Mouse (Mus musculus) heart, postnatal 10 days (tissue): Measurements from ENCODE around the gene Ugt2b38. TPM values are rescaled to one million over a fixed set of nuclear protein-coding genes. Genes with fewer than 3 reads are reported as not detected.
A peak's percentile ranks its signal among the peaks of the same experiment; 100 is the strongest.
"Not testable (repeated sequence)": the region's sequence is repeated elsewhere in the genome, so short reads cannot be mapped to it uniquely, and the experiment has no call there.

Experiments used
- DNase-seq, 2 experiments: peaks; one replicate each; pipeline ENCODE4 v3.0.0; 2021
- intact Hi-C: fragments of 180-260 bp; cut with DNase I; formaldehyde crosslinking; loops from one replicate; pipeline ENCODE4 v1.15.1; 2025
- total RNA-seq, 2 experiments: library from RNA; stranded (reverse); gene quantifications; 2 replicates each; pipeline ENCODE4 v1.2.3; 2021

Gene Ugt2b38
- not detected for total RNA-seq

DNA sequence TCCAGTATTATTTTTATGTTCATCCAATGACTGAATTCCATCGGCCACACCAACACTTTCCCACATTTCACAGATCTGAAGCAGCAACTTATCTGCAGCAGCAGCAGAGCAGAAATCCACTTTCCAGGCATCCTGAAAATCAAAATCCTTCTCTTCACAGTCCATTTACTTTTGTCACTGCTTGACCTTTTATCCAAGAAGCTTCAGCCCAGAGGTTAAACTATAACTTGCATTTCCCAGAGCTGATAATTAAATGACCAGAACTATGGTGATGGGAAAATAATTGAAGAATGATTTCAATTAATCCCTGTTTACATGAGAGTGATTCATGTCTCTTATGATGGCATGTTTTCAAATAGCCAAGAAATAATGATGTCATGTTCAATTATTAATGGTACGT is at the start of gene Ugt2b38:
Gene Ugt2b38, minus strand, starts transcription at position 163 of the 400 bp plus-strand sequence.
- DNase-seq, intact Hi-C loops: not testable (repeated sequence)

- DNase-seq, result no peak
Measured at GRCm38 (mm10) chr5:87458810-87459209, 34.8 kb upstream of the Ugt2b38 start.

GRCm38 (mm10) chr5:87457701-87458100 is 33.7 kb upstream of the Ugt2b38 start:
- DNase-seq, result no peak
- intact Hi-C loops, result no loop called here

More at GRCm38 (mm10) chr5:87458810-87459209, 34.8 kb upstream of the Ugt2b38 start:
- intact Hi-C loops, result no loop called here

- DNase-seq, result no peak
Measured at GRCm38 (mm10) chr5:87456216-87456850, 32.3 kb upstream of the Ugt2b38 start.

DNA sequence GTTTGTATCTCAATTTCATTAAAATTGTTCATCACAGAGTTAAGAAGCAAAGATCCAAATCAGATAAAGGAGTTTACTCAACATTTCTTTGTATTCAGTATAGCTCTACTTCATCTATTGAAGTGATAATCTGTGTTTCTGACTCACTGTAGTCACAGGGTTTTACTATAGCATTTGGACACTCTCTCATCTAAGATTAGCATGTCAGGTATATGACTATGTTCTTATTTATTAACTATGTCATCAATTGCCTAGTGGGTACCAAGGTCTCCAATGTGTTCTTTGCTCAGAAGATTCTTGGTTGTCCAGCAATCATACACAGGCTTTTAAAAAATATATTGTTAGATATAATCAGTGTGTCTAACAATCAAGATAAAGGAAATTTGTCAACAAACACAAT is 31.5 kb upstream of the Ugt2b38 start:
- DNase-seq, result no peak
- intact Hi-C loops, result no loop called here

More at GRCm38 (mm10) chr5:87456216-87456850, 32.3 kb upstream of the Ugt2b38 start:
- intact Hi-C loops, result no loop called here

- intact Hi-C loops, DNase-seq: not testable (repeated sequence)
Measured at GRCm38 (mm10) chr5:87452514-87452913, 28.5 kb upstream of the Ugt2b38 start.

GRCm38 (mm10) chr5:87436264-87436663 is 12.3 kb upstream of the Ugt2b38 start:
- DNase-seq, result peak in 1 of 2 experiments; percentile 0
- intact Hi-C loops, result no loop called here

DNA sequence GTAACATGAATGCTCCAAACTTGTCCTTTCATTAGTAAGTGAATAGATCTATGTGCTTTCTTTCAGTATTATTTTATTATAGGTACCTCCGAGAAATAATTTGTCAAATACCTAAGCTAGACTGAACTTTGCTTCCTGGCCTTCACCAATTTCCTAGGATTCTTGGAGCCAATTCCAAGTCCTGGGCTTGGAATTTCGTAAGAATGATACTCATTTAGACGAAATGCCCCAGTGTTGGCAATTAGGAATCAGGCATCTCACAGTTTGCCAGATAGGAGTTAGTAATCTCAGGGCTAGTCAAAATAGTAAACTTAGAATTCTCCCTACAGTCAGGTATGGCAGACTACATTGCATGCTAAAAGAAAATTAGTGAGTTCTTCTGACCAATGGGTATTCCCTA is 1.7 kb upstream of the Ugt2b38 start:
- intact Hi-C loops, result no loop called here
- no peak for DNase-seq

- no peak for DNase-seq
- intact Hi-C loops, result no loop called here
Measured at GRCm38 (mm10) chr5:87396968-87397367, 27.0 kb downstream of the Ugt2b38 start.

- no peak for DNase-seq
- intact Hi-C loops, result no loop called here
Measured at GRCm38 (mm10) chr5:87390818-87391217, 33.2 kb downstream of the Ugt2b38 start.

DNA sequence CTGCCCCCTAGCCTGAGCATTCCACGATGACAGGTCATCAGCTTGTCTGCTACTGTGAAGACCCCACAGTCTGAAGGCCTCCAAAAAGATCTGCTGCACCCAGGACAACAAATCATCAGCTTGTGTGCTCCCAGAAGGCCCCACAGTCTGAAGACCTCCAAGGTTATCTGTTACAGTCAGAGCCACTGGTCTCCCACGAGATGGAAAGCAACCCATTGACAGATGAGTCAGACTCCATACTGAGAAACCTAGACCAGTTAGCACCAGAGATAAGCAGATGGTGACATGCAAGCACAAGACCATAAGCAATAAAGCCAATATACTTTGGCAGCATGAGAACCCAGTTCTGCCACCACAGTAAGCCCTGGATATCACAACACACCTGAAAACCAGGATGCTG is 43.8 kb downstream of the Ugt2b38 start:
- intact Hi-C loops, result no loop called here
- DNase-seq, result no peak

DNA sequence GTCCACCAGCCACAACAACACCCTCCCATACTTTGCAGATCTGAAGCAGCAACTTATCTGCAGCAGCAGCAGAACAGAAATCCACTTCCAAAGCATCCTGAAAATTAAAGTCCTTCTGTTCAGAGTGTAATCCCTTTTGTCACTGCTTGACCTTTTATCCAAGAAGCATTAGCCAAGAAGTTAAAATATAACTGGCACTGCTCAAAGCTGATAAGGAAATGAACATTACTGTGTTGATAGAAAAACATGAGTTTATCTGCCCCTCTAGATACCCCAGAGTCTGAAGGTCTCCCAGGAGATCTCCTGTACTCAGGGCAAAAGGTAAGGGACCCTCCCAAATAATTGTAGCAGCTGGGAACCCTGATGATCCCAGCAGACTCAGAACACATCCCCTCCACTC is 44.2 kb downstream of the Ugt2b38 start:
- intact Hi-C loops, result no loop called here
- DNase-seq, result no peak

DNA sequence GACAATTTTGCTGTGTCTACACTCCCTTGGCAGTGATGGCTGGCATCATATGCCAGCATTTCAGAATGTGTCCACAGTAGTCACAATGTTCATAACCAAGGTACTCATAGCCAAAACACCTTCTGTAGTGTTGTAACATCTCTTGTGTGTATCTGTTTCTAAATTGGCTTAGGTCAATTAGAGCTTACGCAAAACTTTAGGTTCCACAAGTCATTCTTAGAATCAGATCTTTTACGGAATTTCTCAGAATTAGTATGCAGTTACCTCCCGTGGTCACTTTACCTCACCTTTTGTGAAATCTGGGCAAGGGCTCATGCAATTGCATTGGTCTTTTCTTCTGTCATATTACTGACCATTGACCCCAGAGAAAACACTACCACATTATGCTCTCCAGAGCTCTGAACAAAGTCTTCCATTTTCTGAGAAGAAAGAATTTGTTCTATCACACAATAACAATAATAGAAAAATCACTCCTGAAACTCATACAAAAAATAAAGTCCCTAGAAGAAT is 48.1 kb downstream of the Ugt2b38 start:
- intact Hi-C loops, result no loop called here

DNA sequence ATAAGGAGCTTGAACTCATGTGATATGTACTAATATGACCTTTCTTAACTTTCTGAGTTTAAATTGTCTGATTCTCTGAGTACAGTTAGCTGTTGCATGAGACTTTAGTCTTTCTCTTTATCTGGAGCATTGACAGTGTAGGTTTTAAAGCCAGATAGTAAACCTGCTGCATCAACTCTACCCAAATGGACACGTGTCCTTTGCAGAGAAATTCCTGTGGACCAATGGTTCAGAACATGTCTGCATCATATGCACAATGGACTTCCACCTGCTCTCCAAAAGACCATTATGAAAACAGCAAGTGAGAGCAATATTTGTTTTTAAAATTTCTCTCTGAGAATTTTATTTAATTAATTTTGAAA is 50.5 kb downstream of the Ugt2b38 start:
- intact Hi-C loops, result no loop called here
- DNase-seq, result no peak

More for the DNA sequence above, 48.1 kb downstream of the Ugt2b38 start:
- DNase-seq, result no peak

DNA sequence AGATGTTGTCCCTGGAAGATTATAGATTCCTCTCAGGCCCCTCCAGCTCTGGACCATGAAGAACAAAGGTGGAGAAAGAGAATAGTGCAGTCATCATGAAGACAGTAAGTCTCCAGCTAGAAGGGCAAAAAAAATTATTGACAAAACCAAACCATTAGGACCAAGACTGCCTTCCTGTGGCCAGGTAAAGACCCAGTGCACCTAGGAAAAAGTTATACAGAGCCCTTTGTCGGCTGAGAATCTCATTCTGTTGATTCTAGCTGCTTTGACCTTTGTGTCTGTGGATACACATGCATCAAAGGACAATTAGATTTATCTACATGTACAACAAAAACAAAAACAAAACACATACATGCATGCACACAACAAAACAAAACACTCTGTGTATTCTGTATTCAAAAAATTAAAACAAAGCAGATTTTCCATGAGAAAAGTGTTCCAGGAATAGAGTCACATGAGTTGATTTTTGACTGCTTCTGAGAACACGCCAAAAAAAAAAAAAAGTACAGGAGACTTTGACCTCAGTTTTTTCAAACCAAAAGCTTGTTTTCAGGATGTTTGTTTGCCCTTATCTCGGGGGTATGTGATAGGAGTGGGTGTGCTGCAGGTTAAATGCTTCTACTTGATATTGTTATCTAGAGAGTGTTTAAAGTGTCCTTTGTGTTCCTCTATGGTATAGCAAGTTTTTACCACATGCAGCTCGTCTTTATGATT is 51.1 kb downstream of the Ugt2b38 start:
- DNase-seq, intact Hi-C loops: not testable (repeated sequence)

Other genes with a start within 250 kb of the Ugt2b38 start
- not detected for gene Ugt2b37, start 169.4 kb downstream of the Ugt2b38 start, total RNA-seq
- gene Ugt2a3, start 87.0 kb downstream of the Ugt2b38 start, total RNA-seq, result not detected
- gene Ugt2a2, start 58.1 kb upstream of the Ugt2b38 start, total RNA-seq, result not detected
- not detected for gene Gm43638, start 62.6 kb upstream of the Ugt2b38 start, total RNA-seq
- gene Ugt2a1, start 66.7 kb upstream of the Ugt2b38 start, total RNA-seq, result not detected
- not detected for gene Sult1b1, start 114.0 kb upstream of the Ugt2b38 start, total RNA-seq
- not detected for gene Sult1d1, start 144.8 kb upstream of the Ugt2b38 start, total RNA-seq
- gene Sult1e1, start 167.4 kb upstream of the Ugt2b38 start, total RNA-seq, result not detected
- not detected for gene Csn1s1, start 242.0 kb upstream of the Ugt2b38 start, total RNA-seq